Mouse (Mus musculus): ENCODE results near the gene Pik3r4.

DNA sequence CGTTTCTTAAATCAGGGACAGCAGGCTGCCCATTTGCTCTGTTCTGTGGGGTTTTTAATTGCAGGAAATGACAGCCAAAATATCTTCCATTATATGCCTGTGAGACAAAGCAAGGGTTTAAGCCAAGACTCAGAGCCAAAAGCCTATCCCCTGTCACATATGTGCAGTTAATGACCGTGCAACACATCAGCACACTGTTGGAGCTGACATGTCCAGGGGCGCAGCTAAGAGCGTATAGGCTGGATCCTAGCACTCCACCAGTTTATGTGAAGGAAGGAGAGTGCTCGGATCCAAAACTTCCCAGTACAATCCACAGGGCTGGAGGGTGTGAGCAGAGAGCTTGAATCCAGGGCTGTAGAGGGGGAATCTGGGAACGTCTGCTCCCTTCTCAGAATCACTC, 57.9 kb downstream of the Pik3r4 start:
- TF ChIP-seq CTCF (IDR thresholded peaks at IDR 0.05; ENCODE audit: control insufficient read depth, insufficient read depth, insufficient replicate concordance, low read depth, low read length) (no peak), POLR2A (IDR thresholded peaks at IDR 0.05; ENCODE audit: control insufficient read depth, low read depth, low read length) (no peak)
